Mouse (Mus musculus): Measurements from ENCODE around the gene Jund. TPM values are rescaled to one million over a fixed set of nuclear protein-coding genes. Genes with fewer than 3 reads are reported as not detected.

Gene Jund
- polyA plus RNA-seq, 1 experiment from 2014 or later: 19.6 TPM

- H3K4me2 ChIP-seq (ENCODE audit: low read depth, low read length): no peak overlapping the region
- peaks cover 24% of the 10 kb centered on the region for H3K36me3 ChIP-seq (replicated peaks; ENCODE audit: insufficient read depth, low read length)
- no peak overlapping the region for H3K9ac ChIP-seq (replicated peaks)
- no peak for ATAC-seq
- H3K27me3 ChIP-seq (ENCODE audit: insufficient read depth, low read length): no peaks in the 10 kb centered on the region
- WGBS (ENCODE audit: insufficient replicate concordance): 78% methylated on average over 13 of the region's 13 CpGs
- peaks cover 30% of the 10 kb centered on the region for H3K4me1 ChIP-seq (ENCODE audit: insufficient read depth)
- H3K27ac ChIP-seq (ENCODE audit: low read depth): no peak overlapping the region
- H3K4me3 ChIP-seq (ENCODE audit: low read depth, low read length): no peak overlapping the region
- DNase-seq: no peak
- no peak for TF ChIP-seq CTCF (IDR thresholded peaks at IDR 0.05; ENCODE audit: low read depth)
- no peak for TF ChIP-seq EP300 (IDR thresholded peaks at IDR 0.05; ENCODE audit: low read depth)
- H3K9me3 ChIP-seq (ENCODE audit: low read length): no peaks in the 10 kb centered on the region
Measured at GRCm38 (mm10) chr8:70656193-70656790, 42.5 kb upstream of the Jund start.

- DNase-seq: no peak
- no peak for ATAC-seq
- no peak overlapping the region for H3K9ac ChIP-seq (replicated peaks)
- 86% methylated on average over 3 of the region's 3 CpGs for WGBS (ENCODE audit: insufficient replicate concordance)
- H3K4me3 ChIP-seq (ENCODE audit: low read depth, low read length): no peak overlapping the region
- H3K4me2 ChIP-seq (ENCODE audit: low read depth, low read length): 0 out of 2 replicates have a peak overlapping the region, but pooled peaks have one; percentile 91
- 0 out of 2 replicates have a peak overlapping the region, but pooled peaks have one; percentile 93 for H3K27ac ChIP-seq (ENCODE audit: low read depth)
- H3K27me3 ChIP-seq (ENCODE audit: insufficient read depth, low read length): no peaks in the 10 kb centered on the region
- TF ChIP-seq CTCF (IDR thresholded peaks at IDR 0.05; ENCODE audit: low read depth) (no peak), EP300 (IDR thresholded peaks at IDR 0.05; ENCODE audit: low read depth) (no peak)
- H3K4me1 ChIP-seq (ENCODE audit: insufficient read depth): peaks cover 30% of the 10 kb centered on the region
- peaks cover 18% of the 10 kb centered on the region for H3K36me3 ChIP-seq (replicated peaks; ENCODE audit: insufficient read depth, low read length)
- H3K9me3 ChIP-seq (ENCODE audit: low read length): no peaks in the 10 kb centered on the region
Measured at GRCm38 (mm10) chr8:70657214-70657613, 41.5 kb upstream of the Jund start.

DNA sequence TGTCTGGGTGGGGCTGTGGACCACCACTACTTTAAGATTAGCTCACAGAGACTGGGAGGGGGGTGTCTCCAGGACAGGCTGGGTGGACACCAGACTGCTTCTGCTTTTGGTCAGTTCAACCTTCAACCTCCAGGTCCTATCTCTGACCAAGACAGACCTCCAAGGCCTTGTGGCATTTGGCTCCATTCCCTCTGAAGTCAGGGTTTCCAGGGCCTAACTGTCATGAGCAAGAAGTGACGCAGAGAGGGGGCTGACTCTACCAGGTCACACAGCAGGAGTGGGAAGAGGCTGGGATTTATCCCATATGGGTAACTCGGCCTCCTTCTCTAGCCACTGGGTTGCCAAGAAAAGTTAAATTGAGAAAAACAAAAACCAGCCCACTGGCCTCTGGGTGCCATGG lies 41.0 kb upstream of the Jund start:
- TF ChIP-seq CTCF (IDR thresholded peaks at IDR 0.05; ENCODE audit: low read depth): no peak
- Histone ChIP-seq H3K27ac (ENCODE audit: low read depth) (peak overlapping the region; percentile 93; the same call in 1 of the 2 replicates), H3K9ac (replicated peaks) (no peak overlapping the region), H3K4me2 (ENCODE audit: low read depth, low read length) (peak overlapping the region; percentile 91), H3K27me3 (ENCODE audit: insufficient read depth, low read length) (no peaks in the 10 kb centered on the region), H3K4me3 (ENCODE audit: low read depth, low read length) (no peak overlapping the region), H3K9me3 (ENCODE audit: low read length) (no peaks in the 10 kb centered on the region), H3K36me3 (replicated peaks; ENCODE audit: insufficient read depth, low read length) (peaks cover 15% of the 10 kb centered on the region), H3K4me1 (ENCODE audit: insufficient read depth) (peaks cover 30% of the 10 kb centered on the region)
- ATAC-seq (no peak), DNase-seq (no peak)
- 82% methylated on average over 2 of the region's 2 CpGs for WGBS (ENCODE audit: insufficient replicate concordance)

- TF ChIP-seq EP300 (IDR thresholded peaks at IDR 0.05; ENCODE audit: low read depth) (no peak), CTCF (IDR thresholded peaks at IDR 0.05; ENCODE audit: low read depth) (no peak)
- peaks cover 25% of the 10 kb centered on the region for H3K4me1 ChIP-seq (ENCODE audit: insufficient read depth)
- peaks cover 14% of the 10 kb centered on the region for H3K36me3 ChIP-seq (replicated peaks; ENCODE audit: insufficient read depth, low read length)
- H3K9me3 ChIP-seq (ENCODE audit: low read length): no peaks in the 10 kb centered on the region
- peak overlapping the region; percentile 73 for H3K9ac ChIP-seq (replicated peaks)
- peak overlapping the region; percentile 93 for H3K27ac ChIP-seq (ENCODE audit: low read depth)
- H3K27me3 ChIP-seq (ENCODE audit: insufficient read depth, low read length): no peaks in the 10 kb centered on the region
- 1% methylated on average over 31 of the region's 31 CpGs for WGBS (ENCODE audit: insufficient replicate concordance)
- H3K4me2 ChIP-seq (ENCODE audit: low read depth, low read length): peak overlapping the region; percentile 91
- no peak for DNase-seq
- peak overlapping the region; percentile 78 for H3K4me3 ChIP-seq (ENCODE audit: low read depth, low read length)
- peak; percentile 80 for ATAC-seq
Measured at GRCm38 (mm10) chr8:70658897-70659603, 39.7 kb upstream of the Jund start.

DNA sequence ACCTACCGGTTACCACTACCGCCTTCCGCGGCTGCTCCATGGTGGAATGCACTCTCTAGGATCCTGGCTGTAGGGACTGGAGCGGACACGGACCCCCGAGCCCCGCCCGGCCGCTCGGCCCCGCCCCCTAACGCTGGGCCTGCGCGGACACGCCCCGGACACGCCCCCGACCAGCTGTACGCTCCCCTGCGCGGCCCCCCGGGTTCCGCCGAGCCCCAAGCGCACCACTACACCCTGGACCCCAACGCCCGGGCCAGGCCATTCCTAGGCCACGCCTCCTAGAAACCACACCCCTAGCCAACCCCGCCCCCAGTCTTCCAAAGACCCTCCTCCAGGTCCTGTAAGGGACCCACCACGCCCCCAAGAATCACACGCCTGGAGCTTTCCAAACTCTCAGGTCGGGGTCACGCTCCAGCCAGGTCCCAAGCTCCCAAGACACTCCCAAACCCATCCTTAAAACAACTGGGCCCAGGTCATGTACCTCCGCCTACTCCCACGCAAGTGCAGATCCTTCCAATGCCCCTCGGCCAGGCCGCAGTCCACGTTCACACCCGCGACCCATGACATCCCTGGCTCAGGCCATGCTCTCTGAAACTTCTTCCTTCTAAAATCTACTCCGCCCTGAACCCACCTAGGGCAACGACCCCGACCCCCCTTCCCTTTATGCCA lies 39.0 kb upstream of the Jund start:
- peak overlapping the region; percentile 78 for H3K4me3 ChIP-seq (ENCODE audit: low read depth, low read length)
- 3% methylated on average over 36 of the region's 44 CpGs for WGBS (ENCODE audit: insufficient replicate concordance)
- H3K27me3 ChIP-seq (ENCODE audit: insufficient read depth, low read length): no peaks in the 10 kb centered on the region
- H3K9ac ChIP-seq (replicated peaks): peak overlapping the region; percentile 73
- TF ChIP-seq CTCF (IDR thresholded peaks at IDR 0.05; ENCODE audit: low read depth): no peak
- no peak; the same call in 1 of the 2 replicates for TF ChIP-seq EP300 (IDR thresholded peaks at IDR 0.05; ENCODE audit: low read depth)
- H3K4me2 ChIP-seq (ENCODE audit: low read depth, low read length): peak overlapping the region; percentile 91
- H3K36me3 ChIP-seq (replicated peaks; ENCODE audit: insufficient read depth, low read length): peaks cover 12% of the 10 kb centered on the region
- DNase-seq (peak; percentile 95), ATAC-seq (peak; percentile 89)
- H3K27ac ChIP-seq (ENCODE audit: low read depth): peak overlapping the region; percentile 93
- H3K4me1 ChIP-seq (ENCODE audit: insufficient read depth): peaks cover 24% of the 10 kb centered on the region
- H3K9me3 ChIP-seq (ENCODE audit: low read length): no peaks in the 10 kb centered on the region

DNA sequence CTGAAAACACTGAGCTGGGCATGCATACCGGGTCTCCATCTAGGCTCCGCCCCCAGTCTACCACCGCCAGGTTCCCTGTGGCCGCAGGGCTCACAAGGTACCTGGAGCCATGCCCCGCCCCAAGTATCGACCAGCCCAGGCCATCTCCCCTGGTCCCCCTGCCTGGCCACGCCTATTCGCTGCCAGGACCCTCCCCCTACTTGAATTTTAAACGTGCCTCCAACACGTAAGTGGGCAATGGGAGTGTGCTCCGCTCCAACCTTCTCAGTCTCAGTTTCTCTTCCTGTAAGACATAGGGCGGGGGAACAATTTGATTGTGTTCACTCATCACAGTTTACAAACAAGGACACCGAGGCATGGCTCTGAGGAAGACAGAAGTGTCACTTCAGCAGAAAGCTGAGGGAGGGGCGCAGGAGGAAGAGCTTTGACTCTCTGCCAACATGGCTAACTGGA lies 38.5 kb upstream of the Jund start, which contains the start of gene Pgpep1:
Gene Pgpep1 (minus strand): TSS at position 116 of the 453 bp plus-strand sequence.
- H3K27me3 ChIP-seq (ENCODE audit: insufficient read depth, low read length): no peaks in the 10 kb centered on the region
- H3K9me3 ChIP-seq (ENCODE audit: low read length): no peaks in the 10 kb centered on the region
- peaks cover 25% of the 10 kb centered on the region for H3K4me1 ChIP-seq (ENCODE audit: insufficient read depth)
- peak; percentile 44 for ATAC-seq
- DNase-seq: peak; percentile 72
- peaks cover 8% of the 10 kb centered on the region for H3K36me3 ChIP-seq (replicated peaks; ENCODE audit: insufficient read depth, low read length)
- H3K27ac ChIP-seq (ENCODE audit: low read depth): peak within 1 kb of the TSS; percentile 93
- H3K4me2 ChIP-seq (ENCODE audit: low read depth, low read length): peak within 1 kb of the TSS; percentile 91
- WGBS (ENCODE audit: insufficient replicate concordance): 3% methylated on average over 14 of the region's 14 CpGs
- H3K9ac ChIP-seq (replicated peaks): peak within 1 kb of the TSS; percentile 73
- H3K4me3 ChIP-seq (ENCODE audit: low read depth, low read length): peak within 1 kb of the TSS; percentile 78
- TF ChIP-seq CTCF (IDR thresholded peaks at IDR 0.05; ENCODE audit: low read depth) (no peak), EP300 (IDR thresholded peaks at IDR 0.05; ENCODE audit: low read depth) (no peak)
